Mouse (Mus musculus) thymus, adult 2 months (tissue): Measurements from ENCODE around the gene 1700037H04Rik.

ENCODE experiments used
- CTCF ChIP-seq: fragments of 200-500 bp; IDR thresholded peaks from 2 replicates; pipeline ENCODE4 v1.5.1; 2012; ENCODE audit warnings: mild to moderate bottlenecking, control low read depth, low read length, moderate library complexity, borderline replicate concordance; ENCODE audit not compliant: control insufficient read depth, poor library complexity, insufficient read depth; ENCODE audit errors: extremely low read depth
- POLR2A ChIP-seq: fragments of 200-500 bp; IDR thresholded peaks from 2 replicates; pipeline ENCODE4 v1.6.1; 2012; ENCODE audit warnings: mild to moderate bottlenecking, low read length, control low read depth, moderate library complexity; ENCODE audit not compliant: control insufficient read depth, poor library complexity, insufficient read depth; ENCODE audit errors: extremely low read depth

DNA sequence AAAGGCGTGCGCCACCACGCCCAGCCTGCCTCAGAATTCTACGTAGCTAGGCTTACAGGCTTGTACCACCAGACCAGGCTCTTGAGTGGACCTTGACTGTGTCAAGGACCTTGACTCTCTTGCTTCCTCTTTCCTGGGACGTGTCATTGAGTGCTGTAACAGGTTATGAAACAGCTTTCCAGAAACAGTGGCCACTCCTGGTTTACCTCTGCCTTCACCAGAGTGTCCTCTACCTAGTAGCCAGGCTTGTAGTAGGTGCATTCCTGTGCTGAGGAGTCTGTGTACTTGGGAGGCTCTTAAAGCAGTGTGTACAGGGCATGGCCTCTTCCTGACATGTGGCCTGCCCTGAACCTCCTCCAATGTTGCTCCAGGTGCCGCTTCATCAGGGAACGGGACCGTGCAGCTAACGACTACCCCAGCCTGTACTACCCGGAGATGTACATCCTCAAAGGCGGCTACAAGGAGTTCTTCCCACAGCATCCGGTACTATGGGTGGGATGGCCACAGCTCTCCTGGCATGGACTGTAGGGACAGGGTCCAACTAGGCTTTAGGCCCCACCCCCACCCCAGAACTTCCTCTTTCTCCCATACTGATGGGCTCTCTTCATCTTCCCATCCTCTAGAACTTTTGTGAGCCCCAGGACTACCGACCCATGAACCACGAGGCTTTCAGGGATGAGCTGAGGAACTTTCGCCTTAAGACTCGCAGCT, 36.9 kb upstream of the 1700037H04Rik start:
- no peak for TF ChIP-seq POLR2A
- no peak for TF ChIP-seq CTCF
